Mouse (Mus musculus): Measurements from ENCODE around the gene Cuedc2. TPM values are rescaled to one million over a fixed set of nuclear protein-coding genes. Genes with fewer than 3 reads are reported as not detected.

Gene Cuedc2
- total and polyA plus RNA-seq, 3 experiments = 251 to 302 (median 297) TPM

- H3K4me3 ChIP-seq (ENCODE audit: control insufficient read depth in 1 of 2, insufficient read depth in 1 of 2, low read depth in 2 of 2, low read length in 2 of 2) = no peak overlapping the region
- H3K9me3 ChIP-seq (replicated peaks; ENCODE audit: insufficient read depth, low read length) = no peaks in the 10 kb centered on the region
- peaks cover 0 to 2% of the 10 kb centered on the region in 2 experiments; a peak in 2 of 4 replicates for H3K36me3 ChIP-seq (ENCODE audit: control insufficient read depth in 1 of 2, insufficient read depth in 2 of 2, low read length in 2 of 2)
- H3K9ac ChIP-seq (ENCODE audit: control insufficient read depth, low read depth, low read length, poor library complexity, severe bottlenecking) = no peak overlapping the region
- TF ChIP-seq HCFC1 (IDR thresholded peaks at IDR 0.05; ENCODE audit: low read depth, low read length) (no peak), RAD21 (IDR thresholded peaks at IDR 0.05; ENCODE audit: low read depth, low read length) (no peak), RCOR1 (IDR thresholded peaks at IDR 0.05; ENCODE audit: low read depth, low read length) (no peak), MYB (IDR thresholded peaks at IDR 0.05; ENCODE audit: low read depth, low read length) (no peak), SMC3 (IDR thresholded peaks at IDR 0.05; ENCODE audit: low read depth, low read length) (no peak), MYC (IDR thresholded peaks at IDR 0.05; ENCODE audit: low read depth, low read length) (no peak), ZNF384 (IDR thresholded peaks at IDR 0.05; ENCODE audit: low read depth, low read length) (no peak), ETS1 (IDR thresholded peaks at IDR 0.05; ENCODE audit: low read depth, low read length) (no peak), UBTF (IDR thresholded peaks at IDR 0.05; ENCODE audit: borderline replicate concordance, insufficient read depth, low read depth, low read length) (no peak), MAFK (IDR thresholded peaks at IDR 0.05; ENCODE audit: borderline replicate concordance, low read depth, low read length) (no peak)
- H3K4me1 ChIP-seq (ENCODE audit: control insufficient read depth in 1 of 2, insufficient read depth in 2 of 2, low read length in 2 of 2) = no peaks in the 10 kb centered on the region
- DNase-seq (ENCODE audit: low read depth, low spot score) = no peak
- no peak overlapping the region for H3K27ac ChIP-seq (ENCODE audit: control insufficient read depth, low read depth, low read length)
- H3K79me2 ChIP-seq (ENCODE audit: control insufficient read depth, insufficient read depth, low read length, poor library complexity) = no peaks in the 10 kb centered on the region
- H3K27me3 ChIP-seq (ENCODE audit: control insufficient read depth in 1 of 2, insufficient read depth in 2 of 2, low read length in 2 of 2) = no peaks in the 10 kb centered on the region
Measured at GRCm38 (mm10) chr19:46286047-46286446, 52.5 kb downstream of the Cuedc2 start.

- H3K79me2 ChIP-seq (ENCODE audit: control insufficient read depth, insufficient read depth, low read length, poor library complexity) = no peaks in the 10 kb centered on the region
Measured at GRCm38 (mm10) chr19:46285631-46286030, 52.9 kb downstream of the Cuedc2 start.

GRCm38 (mm10) chr19:46284686-46285085 is 53.8 kb downstream of the Cuedc2 start:
- no peak for DNase-seq (ENCODE audit: low read depth, low spot score)
- H3K27me3 ChIP-seq (ENCODE audit: control insufficient read depth in 1 of 2, insufficient read depth in 2 of 2, low read length in 2 of 2) = no peaks in the 10 kb centered on the region
- no peak overlapping the region for H3K27ac ChIP-seq (ENCODE audit: control insufficient read depth, low read depth, low read length)
- H3K79me2 ChIP-seq (ENCODE audit: control insufficient read depth, insufficient read depth, low read length, poor library complexity) = no peaks in the 10 kb centered on the region
- TF ChIP-seq USF1 (IDR thresholded peaks at IDR 0.05; ENCODE audit: low read depth, low read length) (no peak), CHD2 (IDR thresholded peaks at IDR 0.05; ENCODE audit: low read length) (no peak), ELF1 (IDR thresholded peaks at IDR 0.05; ENCODE audit: low read depth, low read length) (no peak), MXI1 (IDR thresholded peaks at IDR 0.05; ENCODE audit: low read depth, low read length) (no peak), KAT2A (conservative IDR thresholded peaks at IDR 0.05; ENCODE audit: low read depth, low read length) (no peak), RCOR1 (IDR thresholded peaks at IDR 0.05; ENCODE audit: low read depth, low read length) (no peak), MEF2A (IDR thresholded peaks at IDR 0.05; ENCODE audit: extremely low read depth, insufficient replicate concordance, low read depth, low read length, poor library complexity, severe bottlenecking) (no peak), ZNF384 (IDR thresholded peaks at IDR 0.05; ENCODE audit: low read depth, low read length) (no peak), POLR2A (IDR thresholded peaks at IDR 0.05; ENCODE audit: control insufficient read depth in 1 of 2, insufficient read depth in 1 of 2, low read depth in 1 of 2, low read length in 2 of 2, poor library complexity in 1 of 2) (no peak)
- no peaks in the 10 kb centered on the region for H3K9me3 ChIP-seq (replicated peaks; ENCODE audit: insufficient read depth, low read length)
- no peak overlapping the region for H3K4me3 ChIP-seq (ENCODE audit: control insufficient read depth in 1 of 2, insufficient read depth in 1 of 2, low read depth in 2 of 2, low read length in 2 of 2)
- no peaks in the 10 kb centered on the region for H3K4me1 ChIP-seq (ENCODE audit: control insufficient read depth in 1 of 2, insufficient read depth in 2 of 2, low read length in 2 of 2)
- no peak overlapping the region for H3K9ac ChIP-seq (ENCODE audit: control insufficient read depth, low read depth, low read length, poor library complexity, severe bottlenecking)
- H3K36me3 ChIP-seq (ENCODE audit: control insufficient read depth in 1 of 2, insufficient read depth in 2 of 2, low read length in 2 of 2) = peaks cover 0 to 2% of the 10 kb centered on the region in 2 experiments; a peak in 2 of 4 replicates

More at GRCm38 (mm10) chr19:46285631-46286030, 52.9 kb downstream of the Cuedc2 start:
- H3K27ac ChIP-seq (ENCODE audit: control insufficient read depth, low read depth, low read length) = no peak overlapping the region
- no peaks in the 10 kb centered on the region for H3K27me3 ChIP-seq (ENCODE audit: control insufficient read depth in 1 of 2, insufficient read depth in 2 of 2, low read length in 2 of 2)
- DNase-seq (ENCODE audit: low read depth, low spot score) = no peak
- H3K4me3 ChIP-seq (ENCODE audit: control insufficient read depth in 1 of 2, insufficient read depth in 1 of 2, low read depth in 2 of 2, low read length in 2 of 2) = no peak overlapping the region
- no peak overlapping the region for H3K9ac ChIP-seq (ENCODE audit: control insufficient read depth, low read depth, low read length, poor library complexity, severe bottlenecking)
- H3K4me1 ChIP-seq (ENCODE audit: control insufficient read depth in 1 of 2, insufficient read depth in 2 of 2, low read length in 2 of 2) = no peaks in the 10 kb centered on the region
- peaks cover 0 to 2% of the 10 kb centered on the region in 2 experiments; a peak in 2 of 4 replicates for H3K36me3 ChIP-seq (ENCODE audit: control insufficient read depth in 1 of 2, insufficient read depth in 2 of 2, low read length in 2 of 2)
- no peak for TF ChIP-seq POLR2AphosphoS2 (IDR thresholded peaks at IDR 0.05; ENCODE audit: low read length)
- no peak for TF ChIP-seq TBP (IDR thresholded peaks at IDR 0.05; ENCODE audit: low read depth, low read length)
- no peak for TF ChIP-seq CTCF (IDR thresholded peaks at IDR 0.05 in 2 of 3, conservative IDR thresholded peaks at IDR 0.05 in 1 of 3; ENCODE audit: control insufficient read depth in 1 of 3, insufficient read depth in 1 of 3, low read depth in 2 of 3, low read length in 3 of 3, poor library complexity in 1 of 3, severe bottlenecking in 1 of 3)
- H3K9me3 ChIP-seq (replicated peaks; ENCODE audit: insufficient read depth, low read length) = no peaks in the 10 kb centered on the region

Measured in MEL (cell line).